Mouse (Mus musculus) adrenal gland (tissue): ENCODE measurements around the gene Krtcap3.

Source experiments
- intact Hi-C: fragments of 180-260 bp; cut with DNase I; formaldehyde crosslinking; loops from one replicate; pipeline ENCODE4 v1.15.1; 2025

Gene Krtcap3

GRCm38 (mm10) chr5:31252151-31252550 lies 660 bp downstream of the Krtcap3 start:
- intact Hi-C loops = loop anchor here (5.0 kb wide), 1 partner anchor 50 kb away; the partner anchor contains the start of gene Zfp513

- intact Hi-C loops = loop anchor here (5.0 kb wide), 1 partner anchor 51 kb away; the partner anchor contains the start of gene Zfp513
Observed at GRCm38 (mm10) chr5:31252795-31253545, 1.5 kb downstream of the Krtcap3 start.

GRCm38 (mm10) chr5:31253806-31254205 lies 2.3 kb downstream of the Krtcap3 start:
- intact Hi-C loops = loop anchor here (5.0 kb wide), 1 partner anchor 52 kb away; the partner anchor contains the start of gene Zfp513

DNA sequence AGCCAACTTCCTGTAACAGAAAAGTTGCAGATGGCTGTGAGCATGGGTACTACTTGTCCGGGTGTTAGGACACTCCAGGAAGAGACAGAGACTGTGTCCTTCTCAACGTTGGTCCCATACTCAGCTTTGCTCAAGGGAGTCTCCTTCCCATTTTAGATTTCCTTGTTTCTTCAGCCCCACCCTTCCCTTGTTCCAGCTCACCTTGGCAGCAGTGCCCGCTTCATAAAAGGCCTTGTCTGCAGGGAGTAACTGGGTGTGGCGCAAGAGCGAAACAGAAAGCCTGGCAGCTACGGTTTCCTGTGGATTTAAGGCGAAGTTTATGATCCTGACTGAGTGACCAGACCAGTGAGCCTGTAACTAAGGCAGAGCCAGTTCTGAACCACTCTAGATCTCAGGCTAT lies 3.0 kb downstream of the Krtcap3 start:
- intact Hi-C loops = loop anchor here (5.0 kb wide), 1 partner anchor 52 kb away; the partner anchor contains the start of gene Zfp513

DNA sequence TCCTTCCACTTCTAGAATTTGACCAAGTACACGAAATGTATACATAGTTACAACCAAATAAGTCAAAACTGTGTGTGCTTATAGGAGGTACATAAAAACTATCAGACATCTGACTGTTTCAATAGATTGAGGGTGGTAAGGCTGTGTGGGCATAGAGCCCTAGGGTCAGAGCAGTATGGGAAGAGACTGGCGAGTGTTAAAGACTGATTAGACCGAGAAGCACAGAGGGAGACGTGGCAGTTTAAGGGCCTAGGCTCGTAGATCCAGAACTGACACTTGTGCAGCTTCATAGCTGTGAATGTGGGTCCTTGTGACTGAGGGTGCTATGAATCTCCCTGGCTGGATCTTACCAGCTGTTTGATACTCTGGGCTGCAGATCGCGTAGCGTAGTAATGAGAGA lies 3.4 kb downstream of the Krtcap3 start:
- intact Hi-C loops = loop anchor here (5.0 kb wide), 1 partner anchor 53 kb away; the partner anchor contains the start of gene Zfp513

GRCm38 (mm10) chr5:31255381-31255780 lies 3.9 kb downstream of the Krtcap3 start:
- intact Hi-C loops = no loop called here

- intact Hi-C loops = no loop called here
Observed at GRCm38 (mm10) chr5:31255971-31256370, 4.5 kb downstream of the Krtcap3 start.

GRCm38 (mm10) chr5:31257616-31258015 lies 6.1 kb downstream of the Krtcap3 start:
- intact Hi-C loops = no loop called here

DNA sequence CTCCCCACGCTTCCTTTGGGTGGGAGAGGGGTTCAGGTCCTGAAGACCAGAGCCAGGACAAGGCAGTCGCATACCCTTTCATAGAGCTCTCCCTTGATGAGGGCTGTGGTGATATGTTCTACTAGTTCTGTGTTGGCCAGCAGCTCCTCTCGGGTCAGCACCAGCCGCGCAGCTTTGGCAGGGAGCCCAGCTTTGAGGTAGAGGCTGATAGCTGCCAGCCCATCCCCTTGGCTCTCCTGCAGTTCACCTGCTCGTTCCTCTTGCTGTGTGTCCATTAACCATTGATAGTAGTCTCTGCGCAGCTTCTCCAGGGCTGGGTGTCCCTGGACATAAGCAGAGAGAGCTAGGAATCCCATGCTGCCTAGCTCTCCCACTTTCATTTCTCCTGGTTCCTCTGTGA lies 14.6 kb downstream of the Krtcap3 start:
- intact Hi-C loops = no loop called here

DNA sequence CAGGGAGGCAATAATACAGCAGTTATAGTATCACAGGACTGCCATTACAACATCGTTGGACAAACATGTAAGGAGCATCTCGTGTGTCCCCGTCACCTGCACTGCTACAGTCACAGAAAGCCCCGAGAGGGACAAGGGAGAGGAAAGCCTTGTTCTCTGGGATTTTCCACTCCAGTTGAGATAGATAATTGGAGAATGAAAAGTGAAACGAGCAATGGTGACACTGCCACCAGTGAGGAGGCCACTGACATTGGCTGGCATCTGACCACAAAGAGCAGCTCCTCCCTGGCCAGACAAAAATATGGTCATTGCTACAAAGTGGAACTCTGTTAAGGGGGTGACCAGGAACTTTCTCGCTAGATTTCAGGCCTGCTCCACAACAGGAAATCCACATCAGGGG lies 16.2 kb downstream of the Krtcap3 start:
- intact Hi-C loops = no loop called here

- intact Hi-C loops = no loop called here
Observed at GRCm38 (mm10) chr5:31273018-31273417, 21.5 kb downstream of the Krtcap3 start.

GRCm38 (mm10) chr5:31279245-31279988 lies 27.9 kb downstream of the Krtcap3 start:
- intact Hi-C loops = no loop called here

DNA sequence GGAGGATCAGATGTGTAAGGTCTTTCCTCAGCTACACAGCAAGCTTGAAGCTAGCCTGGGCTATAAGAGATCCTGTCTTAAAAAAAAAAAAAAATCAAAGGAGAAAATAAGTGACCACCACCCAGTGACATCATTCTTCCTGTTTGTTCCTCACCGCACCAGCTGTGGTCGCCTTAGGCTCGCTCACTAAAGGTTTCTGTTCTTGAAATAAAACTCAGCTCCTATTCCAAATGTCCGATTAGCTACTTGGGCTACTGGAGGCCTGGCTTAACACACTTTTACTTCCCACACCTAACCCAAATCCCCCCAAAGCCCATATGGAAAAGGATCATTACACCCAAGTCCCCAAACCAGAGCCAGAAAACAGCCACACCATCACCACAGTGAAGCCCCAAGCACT lies 36.7 kb downstream of the Krtcap3 start:
- intact Hi-C loops = no loop called here

DNA sequence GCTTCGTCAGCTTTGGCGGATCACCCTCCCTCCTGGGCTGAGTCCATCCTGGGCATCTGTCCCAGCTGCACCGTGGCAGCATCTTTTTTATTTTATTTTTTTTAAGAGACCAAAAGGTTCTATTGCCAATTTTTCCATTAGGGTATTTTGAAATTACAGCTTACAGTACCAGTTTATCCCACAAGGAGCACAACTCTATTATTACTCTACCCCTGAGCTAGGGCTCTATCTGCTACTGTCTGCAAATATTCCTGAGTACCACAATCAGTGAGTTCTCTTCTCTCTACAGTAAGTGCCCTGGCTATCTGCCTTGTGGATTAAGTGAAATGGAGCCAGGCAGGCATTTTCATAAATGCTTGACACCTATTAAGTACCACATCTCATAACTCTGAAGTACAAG lies 37.2 kb downstream of the Krtcap3 start:
- intact Hi-C loops = no loop called here

DNA sequence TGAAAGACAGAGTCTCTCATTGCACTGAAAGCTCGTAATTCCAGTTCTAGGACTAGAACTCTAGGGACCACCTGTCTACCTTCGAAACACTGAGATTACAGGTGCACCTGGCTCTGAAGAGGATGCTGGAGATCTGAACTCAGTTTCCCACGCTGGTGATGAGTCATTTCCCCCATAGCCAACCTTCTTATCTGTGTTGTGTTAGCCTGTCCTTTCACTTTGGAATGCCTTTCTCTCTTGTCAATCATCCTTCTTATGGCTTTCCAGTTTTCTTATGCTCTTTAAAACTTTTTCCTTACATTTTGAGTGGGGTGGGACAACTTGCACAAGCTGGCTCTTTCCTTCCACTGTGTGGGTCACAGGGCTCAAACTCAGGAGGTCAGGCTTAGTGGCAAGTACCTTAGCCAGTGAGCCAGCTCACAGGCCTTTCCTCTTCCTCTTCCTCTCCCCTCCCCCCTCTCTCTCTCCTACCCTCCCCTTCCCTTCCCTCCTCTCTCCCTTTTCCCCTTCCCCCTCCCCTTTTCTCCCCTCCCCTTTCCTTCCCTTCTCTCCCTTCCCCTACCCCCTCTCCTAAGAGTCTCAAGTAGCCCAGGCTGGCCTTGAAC lies 38.2 kb downstream of the Krtcap3 start:
- intact Hi-C loops = no loop called here

DNA sequence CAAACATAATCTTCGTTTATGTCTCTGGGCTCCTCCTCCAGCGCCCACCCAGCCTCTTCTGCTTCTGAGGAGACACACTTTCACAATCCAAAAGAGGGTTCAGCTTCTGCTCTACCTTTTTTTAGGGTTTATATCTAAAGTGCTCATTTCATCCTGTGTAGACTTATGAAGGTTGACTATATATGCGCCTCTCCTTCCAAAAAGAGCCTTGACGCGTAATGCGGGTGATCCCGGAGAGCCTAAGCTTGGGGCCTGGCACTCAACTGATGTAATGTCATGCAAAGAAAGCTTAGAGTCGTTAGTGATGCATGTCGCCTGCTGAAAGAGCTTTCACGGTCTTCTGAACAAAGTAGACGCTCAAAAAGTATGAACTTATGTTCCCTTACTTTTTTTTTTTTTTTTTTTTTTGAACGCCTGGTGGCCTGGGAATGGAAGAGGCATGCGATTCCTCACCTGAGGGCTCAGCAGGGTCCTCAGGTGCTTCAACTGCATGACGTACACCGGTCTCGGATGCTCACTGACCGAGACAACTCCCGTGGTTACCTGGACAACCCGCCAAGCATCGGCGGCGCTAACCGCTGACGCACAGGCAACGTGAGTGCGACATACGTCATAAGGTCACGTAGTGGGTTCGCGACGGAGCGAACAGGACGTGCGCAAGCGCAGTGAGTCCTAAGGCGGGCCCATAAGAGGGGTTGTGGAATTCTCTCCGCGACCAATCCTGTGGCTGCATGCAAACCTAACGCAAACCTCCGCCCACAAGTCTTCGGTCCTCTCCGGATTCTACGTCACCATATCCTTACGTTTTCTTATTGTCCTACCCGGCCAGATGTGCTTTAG lies 39.2 kb downstream of the Krtcap3 start, which contains the start of gene Ift172:
Gene Ift172 (minus strand): TSS at position 596 of the 840 bp plus-strand sequence.
- intact Hi-C loops = no loop called here

GRCm38 (mm10) chr5:31291361-31291688 lies 39.8 kb downstream of the Krtcap3 start:
- intact Hi-C loops = no loop called here

GRCm38 (mm10) chr5:31294964-31295605 lies 43.6 kb downstream of the Krtcap3 start:
- intact Hi-C loops = no loop called here

GRCm38 (mm10) chr5:31295606-31296141 lies 44.2 kb downstream of the Krtcap3 start, which contains the start of gene Fndc4:
Gene Fndc4 (minus strand): TSS chr5:31296080.
- intact Hi-C loops = no loop called here
